Mouse (Mus musculus) CD4-positive helper T cell, adult 2 months (primary cell): ENCODE data around the gene Nrap.

ENCODE experiments used
- DNase-seq: peaks from one replicate; pipeline ENCODE4 v3.0.0-alpha.2; 2012; ENCODE audit warnings: low read depth, missing footprints, low spot score

The Nrap gene

GRCm38 (mm10) chr19:56396669-56397621 is 7.1 kb upstream of the Nrap start, which contains the start of gene Casp7:
Gene Casp7, plus strand, starts transcription at chr19:56397129.
- peak; percentile 84 for DNase-seq

DNA sequence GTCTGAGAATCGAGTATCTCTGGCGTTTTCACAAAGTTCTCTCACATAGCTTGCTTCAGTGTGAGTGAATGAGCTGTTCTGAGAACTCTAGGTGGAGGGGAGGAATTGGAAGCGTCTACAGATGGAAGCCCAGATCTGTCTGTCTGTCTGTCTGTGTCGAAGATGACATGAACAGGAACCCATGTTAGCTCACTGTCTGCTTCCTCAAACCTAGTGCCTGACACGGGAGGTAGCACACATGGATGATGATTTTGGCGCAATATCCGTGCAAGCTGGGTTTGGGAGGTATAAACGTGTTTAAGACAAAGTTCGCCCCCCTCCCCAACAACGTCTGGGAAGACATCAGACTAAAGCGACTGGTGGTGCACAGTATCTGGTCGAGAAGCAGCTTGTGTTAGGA is 6.4 kb upstream of the Nrap start:
- no peak for DNase-seq

DNA sequence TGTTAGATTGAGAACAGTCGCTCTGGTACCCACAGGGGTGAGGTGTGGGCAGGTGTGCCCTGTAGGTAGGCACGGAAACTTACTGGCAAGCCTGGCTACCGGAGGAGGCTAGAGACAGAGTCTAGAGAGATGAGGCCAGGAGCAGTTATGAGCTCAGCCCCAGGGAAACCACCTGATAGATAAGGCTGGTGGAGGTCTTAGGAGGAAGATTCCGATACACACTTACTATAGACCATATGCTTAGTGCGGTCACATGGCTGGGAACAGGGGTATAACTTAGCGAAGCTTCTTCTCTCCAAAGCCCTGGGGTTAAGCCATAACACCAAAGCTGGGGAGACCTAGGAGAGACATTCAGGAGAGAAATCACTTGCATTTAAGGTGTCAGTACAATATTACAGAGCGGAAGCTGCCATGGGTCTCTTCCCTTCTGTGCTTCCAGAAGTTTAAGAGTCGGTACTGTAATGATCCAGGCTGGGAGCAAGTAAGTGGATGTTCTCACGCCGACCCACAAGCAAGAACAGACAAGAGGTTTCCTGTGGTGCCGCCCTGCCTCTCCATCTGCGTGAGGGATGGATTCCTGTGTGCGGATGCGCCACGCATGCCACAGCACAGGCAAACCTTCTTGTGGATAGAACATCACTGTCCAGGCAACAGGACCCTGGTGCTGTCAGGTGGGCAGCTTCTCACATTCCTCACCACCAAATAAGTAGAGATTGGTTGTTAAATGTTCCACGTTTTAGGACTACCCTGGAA is 5.5 kb upstream of the Nrap start:
- no peak for DNase-seq

- no peak for DNase-seq
These were observed 3.6 kb upstream of the Nrap start for GRCm38 (mm10) chr19:56393311-56393866.

DNA sequence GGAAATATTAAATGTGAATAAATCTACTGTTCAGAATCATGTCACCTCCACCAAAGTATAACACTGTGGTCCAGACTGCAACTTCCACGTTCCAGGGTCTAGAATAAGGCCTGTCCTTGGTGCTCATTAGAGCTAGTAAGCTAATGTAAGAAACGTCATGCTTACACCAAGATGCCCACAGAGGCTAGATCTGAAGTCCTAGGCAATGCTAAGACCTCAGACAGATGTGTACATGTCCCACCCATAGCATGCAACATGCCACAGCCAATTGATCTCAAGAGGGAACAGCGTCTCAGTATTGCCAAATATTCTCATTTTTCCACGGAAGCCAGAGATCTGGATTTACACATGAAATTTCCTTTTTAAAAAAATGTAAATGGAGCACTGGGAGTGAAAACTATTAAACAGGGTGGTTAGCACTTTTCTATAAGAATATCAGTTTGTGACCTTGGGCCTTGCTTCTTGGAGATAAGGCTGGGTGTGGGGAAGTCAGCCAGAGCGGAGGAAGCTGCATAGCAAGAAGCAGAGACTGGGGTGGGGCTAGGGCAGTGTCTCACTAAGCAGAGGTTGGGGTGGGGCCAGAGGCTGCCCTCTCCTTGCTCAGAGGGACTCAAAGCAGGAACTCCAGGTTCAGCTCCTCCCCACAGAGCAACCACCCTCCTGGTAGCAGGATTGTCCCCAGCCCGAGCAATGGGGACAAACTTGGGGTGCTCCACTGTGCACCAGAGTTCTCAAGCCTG is 1.6 kb upstream of the Nrap start:
- no peak for DNase-seq

- DNase-seq: no peak
These were observed 661 bp downstream of the Nrap start for GRCm38 (mm10) chr19:56389176-56389575.

DNA sequence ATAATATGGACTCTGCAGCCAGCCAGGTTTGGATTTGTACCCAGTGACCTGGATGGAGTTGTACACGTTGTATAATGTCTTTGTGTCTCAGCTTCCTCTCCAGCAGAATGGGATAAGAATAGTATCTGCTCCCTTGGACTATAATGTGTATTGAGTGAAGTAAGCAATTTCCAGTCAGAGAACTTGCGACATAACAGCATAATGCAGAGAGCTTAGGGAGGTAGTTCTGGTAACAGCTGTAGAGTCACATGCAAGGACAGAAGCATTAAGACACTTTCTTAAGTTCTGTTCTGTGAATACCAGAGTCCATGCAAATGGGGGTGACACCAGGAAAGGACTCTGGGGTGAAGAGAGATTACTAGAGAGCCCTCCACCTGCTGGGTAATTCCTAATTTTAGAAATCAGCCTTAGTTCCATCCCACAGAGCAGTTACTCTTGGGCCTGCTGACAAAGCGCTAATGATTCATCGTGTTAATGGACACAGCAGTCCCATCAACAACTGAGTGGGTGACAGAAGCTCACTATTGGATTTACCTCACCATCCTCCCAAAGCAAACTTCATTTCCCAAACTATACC is 2.0 kb downstream of the Nrap start:
- DNase-seq: no peak

DNA sequence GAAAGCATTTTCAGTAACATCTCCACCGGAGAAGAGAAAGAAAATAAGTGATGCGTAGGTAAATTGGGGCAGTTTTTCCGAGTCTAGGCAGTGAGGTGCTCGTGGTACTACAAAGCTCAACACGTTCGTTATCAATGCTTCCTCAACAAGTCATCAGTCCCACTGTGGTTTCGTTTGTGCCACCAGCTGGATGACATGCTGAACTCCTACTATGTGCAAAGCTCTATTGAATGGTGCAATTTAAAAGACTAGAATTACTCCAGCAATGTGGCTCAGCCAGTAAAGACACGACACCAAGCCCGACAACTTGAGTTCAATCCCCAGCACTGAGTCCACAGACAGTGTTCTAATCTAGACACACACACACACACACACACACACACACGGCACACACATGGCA is 3.7 kb downstream of the Nrap start:
- no peak for DNase-seq

DNA sequence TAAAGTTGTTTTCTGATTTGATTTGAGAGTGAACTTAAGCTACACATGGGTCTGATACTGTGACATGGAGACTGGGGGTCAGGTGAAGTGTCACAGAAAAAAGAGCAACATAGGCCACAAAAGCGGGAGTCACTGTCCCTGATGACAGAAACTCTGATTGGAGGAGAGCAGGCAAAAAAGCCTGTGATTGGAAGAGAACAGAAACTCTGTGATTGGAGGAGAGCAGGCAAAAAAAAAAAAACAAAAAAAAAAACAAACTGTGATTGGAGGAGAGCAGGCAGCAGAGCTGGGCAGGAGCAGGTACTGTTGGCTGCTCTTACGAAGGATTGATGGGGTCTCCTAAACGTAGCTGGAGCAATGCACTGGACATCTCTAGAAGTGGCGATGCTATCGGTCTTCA is 4.3 kb downstream of the Nrap start:
- no peak for DNase-seq

GRCm38 (mm10) chr19:56381407-56381806 is 8.4 kb downstream of the Nrap start:
- no peak for DNase-seq

DNA sequence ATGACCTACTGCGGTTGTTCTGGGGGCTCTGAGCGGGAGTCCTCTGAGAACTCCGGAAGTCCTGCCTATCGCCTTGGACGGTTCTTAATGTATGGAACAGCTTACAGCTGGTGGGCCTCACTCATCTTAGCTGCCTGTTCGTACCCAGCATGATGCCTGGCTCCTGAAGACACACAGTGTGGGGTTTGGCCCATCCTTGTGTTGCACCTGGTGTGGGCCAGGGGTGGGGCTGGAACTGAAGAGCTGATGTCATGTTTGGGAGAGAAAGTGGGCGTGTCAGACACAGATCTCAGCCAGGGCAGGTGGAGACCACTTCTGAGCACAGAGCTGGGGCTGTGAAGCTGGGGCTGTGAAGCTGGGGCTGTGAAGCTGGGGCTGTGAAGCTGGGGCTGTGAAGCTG is 9.5 kb downstream of the Nrap start:
- DNase-seq: no peak

- DNase-seq: no peak
These were observed 11.2 kb downstream of the Nrap start for GRCm38 (mm10) chr19:56378554-56379172.

- no peak for DNase-seq
These were observed 11.8 kb downstream of the Nrap start for GRCm38 (mm10) chr19:56378007-56378406.

- DNase-seq: no peak
These were observed 15.8 kb downstream of the Nrap start for GRCm38 (mm10) chr19:56374011-56374410.

DNA sequence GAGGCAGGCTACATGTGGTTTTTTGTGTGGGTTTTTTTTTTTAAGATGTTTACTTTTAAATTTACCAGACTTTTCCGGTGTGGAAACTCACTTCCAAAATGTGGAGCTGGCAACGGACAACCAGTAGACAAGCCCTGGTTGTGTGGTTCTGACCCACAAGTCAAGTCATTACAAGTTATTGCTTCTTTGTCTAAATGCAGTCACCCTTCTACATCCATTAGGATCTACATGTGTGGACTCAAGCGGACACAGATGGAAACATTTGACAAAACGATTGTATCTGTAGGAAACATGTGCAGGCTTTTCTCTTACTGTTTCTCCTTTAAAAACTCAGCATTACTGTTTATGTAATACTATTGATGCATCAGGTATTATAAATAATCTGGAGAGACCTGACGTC is 16.6 kb downstream of the Nrap start:
- DNase-seq: no peak

DNA sequence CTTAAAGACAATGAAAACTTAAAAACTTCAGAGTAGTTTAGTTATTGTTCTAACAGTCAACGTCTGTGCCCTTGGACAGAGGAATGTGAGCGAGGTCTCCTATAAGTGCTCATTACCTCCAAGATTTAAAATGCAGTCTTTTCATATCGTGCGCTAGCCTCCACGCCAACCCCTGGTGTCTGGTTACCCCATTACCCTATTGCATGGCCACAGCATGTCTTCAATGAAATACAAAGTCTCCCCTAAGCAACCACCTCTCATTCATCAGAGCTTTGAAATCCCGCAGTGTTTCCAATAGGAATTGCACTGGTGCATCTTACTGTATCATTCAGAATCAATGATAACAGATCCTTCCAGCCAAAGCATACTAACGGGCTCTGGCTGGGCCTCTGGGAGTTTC is 17.6 kb downstream of the Nrap start:
- DNase-seq: no peak

GRCm38 (mm10) chr19:56370389-56371150 is 19.3 kb downstream of the Nrap start:
- no peak for DNase-seq

GRCm38 (mm10) chr19:56368912-56369311 is 20.9 kb downstream of the Nrap start:
- DNase-seq: no peak

DNA sequence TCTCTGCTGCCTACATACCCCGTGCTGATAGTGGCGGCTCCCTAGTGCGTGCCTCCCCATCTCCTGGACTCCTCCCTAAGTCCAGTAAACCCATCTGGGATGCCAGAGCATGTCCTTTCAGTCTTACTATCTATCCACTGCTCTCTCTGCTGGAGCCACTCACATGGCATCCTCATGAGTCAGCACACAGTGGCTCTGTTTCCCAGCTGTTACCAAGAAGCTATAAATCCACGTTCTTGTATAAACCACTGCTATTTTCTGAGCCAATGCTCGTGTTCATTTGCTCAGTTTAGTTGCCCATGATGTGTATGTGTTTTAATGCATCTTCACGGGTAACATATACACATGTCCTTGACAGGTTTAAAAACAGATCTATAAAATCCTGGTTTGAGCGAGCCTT is 22.1 kb downstream of the Nrap start:
- no peak for DNase-seq

- DNase-seq: no peak
These were observed 23.2 kb downstream of the Nrap start for GRCm38 (mm10) chr19:56366625-56367024.
